Mouse (Mus musculus) erythroid progenitor cell, adult 5-6 weeks (primary cell): Measurements from ENCODE around the gene Gm20388. TPM values are rescaled to one million over a fixed set of nuclear protein-coding genes. Genes with fewer than 3 reads are reported as not detected.
"Not testable (repeated sequence)": the region's sequence is repeated elsewhere in the genome, so short reads cannot be mapped to it uniquely, and the experiment has no call there.

Experiments
- ATAC-seq: replicated peaks from 2 replicates; pipeline ENCODE4 v1.8.0; 2016; ENCODE audit warnings: moderate number of reproducible peaks, mild to moderate bottlenecking, moderate TSS enrichment, inconsistent platforms; ENCODE audit not compliant: poor library complexity, low FRiP score, severe bottlenecking
- total RNA-seq, 2 experiments: library from RNA; stranded (forward) in 1 of 2; stranded (reverse) in 1 of 2; fragments of 150-400 nt in 1 of 2; fragments of 186-747, 209-891 nt in 1 of 2; gene quantifications; 2 replicates each; pipeline versions ENCODE4 v1.2.3 to v1.2.4; 2015 to 2017; ENCODE audit warnings: low replicate concordance in 2 of 2

Gene Gm20388
- total RNA-seq, 2 experiments from 2014 or later, result 4.2 TPM; not detected in 1

- ATAC-seq, result no peak
Measured at GRCm38 (mm10) chr8:124176133-124176532, 4265.5 kb downstream of the Gm20388 start.

- ATAC-seq, result not testable (repeated sequence)
Measured at GRCm38 (mm10) chr8:124177092-124177491, 4266.5 kb downstream of the Gm20388 start.

GRCm38 (mm10) chr8:124180681-124181445 lies 4270.2 kb downstream of the Gm20388 start:
- ATAC-seq, result no peak

GRCm38 (mm10) chr8:124181751-124182150 lies 4271.1 kb downstream of the Gm20388 start:
- ATAC-seq, result no peak

GRCm38 (mm10) chr8:124182224-124182623 lies 4271.6 kb downstream of the Gm20388 start:
- no peak for ATAC-seq

GRCm38 (mm10) chr8:124184078-124184477 lies 4273.4 kb downstream of the Gm20388 start:
- no peak for ATAC-seq

GRCm38 (mm10) chr8:124184507-124184906 lies 4273.9 kb downstream of the Gm20388 start:
- no peak for ATAC-seq

- no peak for ATAC-seq
Measured at GRCm38 (mm10) chr8:124185081-124185480, 4274.4 kb downstream of the Gm20388 start.

GRCm38 (mm10) chr8:124190388-124190787 lies 4279.7 kb downstream of the Gm20388 start:
- ATAC-seq, result no peak

- ATAC-seq, result no peak
Measured at GRCm38 (mm10) chr8:124192242-124192641, 4281.6 kb downstream of the Gm20388 start.

- no peak for ATAC-seq
Measured at GRCm38 (mm10) chr8:124192976-124193375, 4282.3 kb downstream of the Gm20388 start.

- ATAC-seq, result no peak
Measured at GRCm38 (mm10) chr8:124193992-124194391, 4283.4 kb downstream of the Gm20388 start.

GRCm38 (mm10) chr8:124196195-124196594 lies 4285.6 kb downstream of the Gm20388 start:
- no peak for ATAC-seq

GRCm38 (mm10) chr8:124196797-124197196 lies 4286.2 kb downstream of the Gm20388 start:
- ATAC-seq, result no peak

GRCm38 (mm10) chr8:124198230-124198629 lies 4287.6 kb downstream of the Gm20388 start:
- ATAC-seq, result no peak

- ATAC-seq, result no peak
Measured at GRCm38 (mm10) chr8:124200400-124200799, 4289.8 kb downstream of the Gm20388 start.

GRCm38 (mm10) chr8:124201706-124202105 lies 4291.1 kb downstream of the Gm20388 start:
- ATAC-seq, result no peak

GRCm38 (mm10) chr8:124202895-124203294 lies 4292.3 kb downstream of the Gm20388 start:
- no peak for ATAC-seq

- ATAC-seq, result no peak
Measured at GRCm38 (mm10) chr8:124204001-124204601, 4293.5 kb downstream of the Gm20388 start.

GRCm38 (mm10) chr8:124212148-124212547 lies 4301.5 kb downstream of the Gm20388 start:
- no peak for ATAC-seq

- ATAC-seq, result no peak
Measured at GRCm38 (mm10) chr8:124216951-124217350, 4306.3 kb downstream of the Gm20388 start.
